Mouse (Mus musculus) cerebellum, postnatal 36 days (tissue): ENCODE measurements around the gene Ddx42.
A peak's percentile ranks its signal among the peaks of the same experiment; 100 is the strongest.
"Not testable (repeated sequence)": the region's sequence is repeated elsewhere in the genome, so short reads cannot be mapped to it uniquely, and the experiment has no call there.

ENCODE experiments used
- DNase-seq, 2 experiments: peaks; one replicate each; pipeline ENCODE4 v3.0.0; 2021 to 2022; ENCODE audit warnings: mixed read lengths in 2 of 2

The Ddx42 gene

GRCm38 (mm10) chr11:106216730-106217490 lies at the start of gene Ddx42:
TSS of gene Ddx42 (plus strand) at chr11:106216926.
- peak; percentile 88 to 93 for DNase-seq

- no peak for DNase-seq
Observed at GRCm38 (mm10) chr11:106167435-106167834, 49.3 kb upstream of the Ddx42 start.

- no peak for DNase-seq
Observed at GRCm38 (mm10) chr11:106170807-106171206, 45.9 kb upstream of the Ddx42 start.

DNA sequence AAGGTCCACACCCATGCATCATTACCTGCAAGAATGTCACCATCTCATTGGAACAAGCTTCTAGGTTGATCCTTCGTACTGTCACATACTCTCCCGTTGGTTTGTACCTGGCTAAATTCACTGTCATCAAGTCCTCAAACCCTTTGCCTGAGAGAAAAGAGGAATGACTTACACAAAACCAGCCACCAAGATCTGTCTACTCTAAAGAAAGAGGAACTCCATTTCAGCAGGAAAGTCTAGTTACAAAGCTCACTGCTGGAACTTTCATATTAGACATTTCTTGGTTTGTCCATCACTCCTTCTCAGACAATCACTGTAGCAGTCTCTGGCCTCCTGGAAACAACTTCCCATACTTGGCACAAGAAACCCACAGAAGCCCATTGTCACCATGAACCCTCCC lies 43.5 kb upstream of the Ddx42 start:
- no peak for DNase-seq

- DNase-seq, result peak; percentile 58 to 70
Observed at GRCm38 (mm10) chr11:106174372-106174771, 42.4 kb upstream of the Ddx42 start.

GRCm38 (mm10) chr11:106175081-106175480 lies 41.6 kb upstream of the Ddx42 start:
- peak; percentile 63 to 76 for DNase-seq

GRCm38 (mm10) chr11:106176372-106176771 lies 40.4 kb upstream of the Ddx42 start:
- no peak for DNase-seq

GRCm38 (mm10) chr11:106178036-106178782 lies 38.5 kb upstream of the Ddx42 start:
- no peak for DNase-seq

GRCm38 (mm10) chr11:106179711-106180448 lies 36.8 kb upstream of the Ddx42 start:
- peak; percentile 66 to 73 for DNase-seq

GRCm38 (mm10) chr11:106180449-106180801 lies 36.3 kb upstream of the Ddx42 start:
- no peak for DNase-seq

- no peak for DNase-seq
Observed at GRCm38 (mm10) chr11:106187326-106187725, 29.4 kb upstream of the Ddx42 start.

GRCm38 (mm10) chr11:106191716-106192115 lies 25.0 kb upstream of the Ddx42 start:
- no peak for DNase-seq

DNA sequence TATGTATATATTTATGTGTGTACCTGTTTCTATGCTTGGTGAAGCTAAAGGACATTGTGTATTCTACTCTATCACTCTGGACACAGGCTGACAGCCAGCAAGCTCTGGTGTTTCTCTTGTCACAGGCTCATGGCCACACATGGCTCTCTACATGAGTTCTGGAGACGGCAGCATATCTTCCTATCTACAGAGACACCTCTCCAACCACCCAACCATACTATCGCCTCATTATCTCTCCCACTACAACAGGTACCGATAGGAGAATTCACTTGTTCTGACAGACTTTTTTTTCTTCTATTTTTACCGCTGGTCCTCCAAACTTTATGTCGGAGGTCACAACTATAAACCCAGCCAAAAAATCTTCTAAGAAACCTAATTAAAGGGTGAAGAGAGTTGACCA lies 24.5 kb upstream of the Ddx42 start:
- DNase-seq, result no peak

DNA sequence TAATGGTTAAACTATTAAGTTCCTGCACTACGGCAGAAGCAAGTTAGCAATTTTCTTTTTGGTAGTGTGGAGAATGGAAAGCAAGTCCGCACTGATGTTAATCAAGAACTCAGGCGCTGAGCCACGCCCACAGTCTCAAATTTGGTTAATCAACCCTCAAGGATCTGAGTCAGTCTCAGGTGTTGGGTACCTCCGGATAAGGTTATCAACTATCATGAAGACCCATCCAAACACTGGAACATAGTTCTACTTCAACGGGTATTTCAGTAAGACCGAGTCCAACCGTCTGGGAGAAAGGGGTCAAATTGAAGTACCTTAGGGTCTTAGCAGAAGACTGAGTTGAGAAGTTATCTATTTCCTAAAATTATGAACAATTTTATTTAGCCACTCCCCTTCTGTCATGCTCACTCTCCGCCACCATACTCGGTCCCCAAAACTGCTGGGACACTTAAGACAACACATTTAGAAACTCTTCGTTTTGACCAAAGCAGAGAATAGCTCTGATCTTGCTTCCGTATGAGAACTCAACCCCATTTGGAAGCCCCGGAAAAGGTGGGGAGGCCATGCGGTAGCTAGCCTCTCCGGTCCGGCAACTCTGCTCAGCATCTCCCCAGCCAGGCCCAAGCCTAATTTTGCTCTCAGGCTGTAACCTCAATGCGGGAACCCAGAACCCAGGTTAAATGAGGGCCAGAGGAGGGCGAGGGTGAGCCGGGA lies 23.9 kb upstream of the Ddx42 start:
- no peak for DNase-seq

DNA sequence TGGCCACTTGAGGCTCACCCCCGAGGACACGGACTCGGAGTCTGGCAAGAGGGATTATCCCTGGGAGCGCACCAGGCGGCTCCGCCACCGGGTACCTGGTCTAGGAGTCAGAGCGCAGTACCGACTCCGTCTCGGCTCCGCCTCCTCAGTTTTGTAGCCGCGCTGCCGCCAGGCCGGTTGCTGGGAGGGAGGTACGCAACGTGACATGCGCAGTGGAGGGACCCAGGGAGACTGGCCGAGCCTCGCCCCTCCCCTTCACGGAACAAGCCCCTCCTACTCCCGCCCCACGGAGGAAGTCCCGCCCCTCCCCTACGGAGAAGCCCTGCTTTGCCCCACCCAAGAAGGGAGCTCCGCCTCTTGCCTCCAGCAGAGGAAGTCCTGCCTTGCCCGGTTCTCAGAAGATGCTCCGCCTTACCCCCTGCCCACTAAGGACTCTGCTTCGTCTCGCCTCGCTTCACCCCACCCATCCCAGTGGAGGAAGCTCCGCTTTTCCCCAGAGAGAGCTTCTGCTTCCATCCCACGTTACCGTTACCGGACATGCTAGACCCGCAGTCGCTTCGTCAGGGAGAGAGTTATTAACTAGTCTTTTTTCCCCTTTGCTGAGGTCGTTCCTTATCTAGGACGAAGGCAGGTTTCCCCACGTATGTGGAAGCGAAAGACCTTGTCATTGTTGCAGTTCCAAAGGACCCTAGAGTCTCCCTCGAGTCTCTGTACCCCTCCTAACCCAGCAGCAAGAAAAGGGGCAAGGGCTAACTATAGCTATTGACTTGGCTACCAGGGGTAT lies 23.2 kb upstream of the Ddx42 start:
- DNase-seq, result peak; percentile 94 to 97

- DNase-seq, result no peak
Observed at GRCm38 (mm10) chr11:106194155-106194541, 22.6 kb upstream of the Ddx42 start.

- DNase-seq, result no peak
Observed at GRCm38 (mm10) chr11:106194891-106195290, 21.8 kb upstream of the Ddx42 start.

- DNase-seq, result no peak
Observed at GRCm38 (mm10) chr11:106195341-106195740, 21.4 kb upstream of the Ddx42 start.

DNA sequence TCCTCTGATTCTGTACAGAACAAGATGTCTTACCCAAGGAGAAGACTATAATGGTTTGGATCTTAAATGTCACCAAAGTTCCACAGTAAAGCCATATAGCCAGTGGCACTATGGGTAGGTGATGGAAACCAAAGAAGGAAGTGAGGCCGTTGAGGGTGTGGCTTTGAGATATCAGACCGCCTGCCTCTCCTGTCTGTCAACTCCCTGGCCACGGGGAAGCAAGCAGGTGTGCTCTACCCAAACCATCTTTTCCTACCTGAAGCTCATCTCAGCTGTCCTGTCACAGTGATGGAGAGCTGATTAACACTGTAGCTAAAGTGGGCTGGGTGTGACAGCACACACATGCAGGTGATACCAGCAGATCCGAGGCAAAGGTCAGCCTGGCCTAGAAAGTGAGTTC lies 18.4 kb upstream of the Ddx42 start:
- no peak for DNase-seq

GRCm38 (mm10) chr11:106199997-106200396 lies 16.7 kb upstream of the Ddx42 start:
- not testable (repeated sequence) for DNase-seq

- no peak for DNase-seq
Observed at GRCm38 (mm10) chr11:106200756-106201155, 16.0 kb upstream of the Ddx42 start.
